Mouse (Mus musculus): ENCODE data around the gene Vps25. TPM values are rescaled to one million over a fixed set of nuclear protein-coding genes. Genes with fewer than 3 reads are reported as not detected.

Gene Vps25
- polyA plus RNA-seq, 1 experiment = 141 TPM

DNA sequence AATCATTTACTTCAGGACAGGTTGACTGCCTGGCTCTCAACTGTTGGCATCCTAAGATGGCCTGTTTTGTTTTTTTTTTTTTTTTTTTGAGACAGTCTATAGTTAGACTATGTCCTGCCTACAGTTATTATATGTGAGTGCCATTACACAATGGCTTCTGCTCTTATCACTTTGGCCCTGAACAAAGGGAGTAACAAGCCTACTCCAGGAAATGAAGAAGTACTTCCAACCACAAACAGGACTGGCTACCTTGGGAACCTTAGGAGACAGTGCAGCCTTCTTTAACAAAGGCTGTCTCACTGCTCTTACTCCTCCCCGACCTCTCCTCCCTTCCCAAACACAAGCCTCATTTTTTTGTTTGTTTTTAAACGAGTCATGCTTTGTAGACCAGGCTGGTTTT is 32.7 kb upstream of the Vps25 start:
- Histone ChIP-seq H3ac (ENCODE audit: control insufficient read depth, insufficient read length) (no peak overlapping the region), H3K4me2 (ENCODE audit: low read depth) (peak overlapping the region; percentile 46), H3K79me2 (ENCODE audit: control insufficient read depth, insufficient read depth) (peaks cover 12% of the 10 kb centered on the region), H3K27me3 (ENCODE audit: control insufficient read depth, insufficient read depth, insufficient read length) (no peaks in the 10 kb centered on the region), H3K36me3 (ENCODE audit: control insufficient read depth, insufficient read depth) (no peaks in the 10 kb centered on the region), H3K4me3 (no peak overlapping the region)
- no peak for TF ChIP-seq MYOD1 (IDR thresholded peaks at IDR 0.05; ENCODE audit: control insufficient read depth in 1 of 3, insufficient read length in 2 of 3, low read depth in 2 of 3)
- no peak for TF ChIP-seq POLR2A (IDR thresholded peaks at IDR 0.05; ENCODE audit: insufficient read length, low read depth)
- TF ChIP-seq CEBPB (IDR thresholded peaks at IDR 0.05; ENCODE audit: insufficient read depth, poor library complexity, severe bottlenecking) = no peak
- TF ChIP-seq E2F4 (IDR thresholded peaks at IDR 0.05; ENCODE audit: insufficient read depth) = no peak
- TF ChIP-seq MAX (IDR thresholded peaks at IDR 0.05; ENCODE audit: low read depth) = no peak
- no peak for TF ChIP-seq SRF (IDR thresholded peaks at IDR 0.05; ENCODE audit: control insufficient read depth, insufficient read length, low read depth)
- TF ChIP-seq TCF12 (IDR thresholded peaks at IDR 0.05; ENCODE audit: insufficient read depth, poor library complexity, severe bottlenecking) = no peak
- no peak for TF ChIP-seq TCF3 (IDR thresholded peaks at IDR 0.05; ENCODE audit: insufficient read length, low read depth)
- TF ChIP-seq REST (IDR thresholded peaks at IDR 0.05; ENCODE audit: insufficient read depth, insufficient read length) = no peak
- no peak for TF ChIP-seq USF1 (IDR thresholded peaks at IDR 0.05; ENCODE audit: low read depth)
- no peak for TF ChIP-seq POLR2AphosphoS2 (IDR thresholded peaks at IDR 0.05; ENCODE audit: insufficient read length, low read depth)
- no peak for TF ChIP-seq MYOG (IDR thresholded peaks at IDR 0.05; ENCODE audit: control insufficient read depth in 1 of 3, insufficient read depth in 1 of 3, insufficient read length in 2 of 3, low read depth in 2 of 3)

DNA sequence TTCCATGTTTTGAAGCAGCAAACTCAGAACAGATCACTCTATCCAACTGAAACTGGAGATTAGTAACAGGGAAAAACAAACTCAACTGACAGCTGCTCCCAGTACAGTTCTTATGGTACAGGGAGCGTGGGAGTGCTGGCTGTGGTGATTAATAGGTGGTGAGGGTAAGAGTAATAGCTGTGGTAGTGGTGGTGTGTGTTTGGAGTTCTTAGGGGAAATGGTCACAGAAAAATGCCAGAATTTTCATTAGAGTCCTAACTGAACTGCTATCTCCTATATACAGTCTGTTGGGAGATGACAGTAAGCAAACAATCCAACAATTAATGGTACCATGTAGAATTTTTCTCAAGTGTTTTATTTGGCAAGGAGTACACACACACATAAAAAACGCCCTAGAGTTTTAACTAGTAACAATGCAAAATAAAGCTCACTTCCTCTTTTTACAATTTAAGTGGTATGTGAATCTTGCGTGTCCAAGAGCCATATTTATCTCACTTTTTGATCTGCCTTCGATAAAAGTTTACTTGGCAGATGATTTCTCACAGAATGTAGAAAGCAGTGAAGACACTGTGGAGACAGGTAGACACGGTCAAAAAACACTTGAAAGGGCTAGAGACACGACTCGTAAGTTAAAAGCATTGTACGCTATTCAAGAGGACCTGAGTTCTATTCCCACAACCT is 32.1 kb upstream of the Vps25 start:
- Histone ChIP-seq H3K79me2 (ENCODE audit: control insufficient read depth, insufficient read depth) (peaks cover 12% of the 10 kb centered on the region), H3K27me3 (ENCODE audit: control insufficient read depth, insufficient read depth, insufficient read length) (no peaks in the 10 kb centered on the region), H3K36me3 (ENCODE audit: control insufficient read depth, insufficient read depth) (no peaks in the 10 kb centered on the region), H3ac (ENCODE audit: control insufficient read depth, insufficient read length) (no peak overlapping the region), H3K4me3 (no peak overlapping the region), H3K4me2 (ENCODE audit: low read depth) (peak overlapping the region; percentile 46)
- no peak for TF ChIP-seq E2F4 (IDR thresholded peaks at IDR 0.05; ENCODE audit: insufficient read depth)
- peak in 2 of 3 experiments; percentile 76 for TF ChIP-seq MYOD1 (IDR thresholded peaks at IDR 0.05; ENCODE audit: control insufficient read depth in 1 of 3, insufficient read length in 2 of 3, low read depth in 2 of 3)
- peak in 1 of 3 experiments; percentile 11 for TF ChIP-seq MYOG (IDR thresholded peaks at IDR 0.05; ENCODE audit: control insufficient read depth in 1 of 3, insufficient read depth in 1 of 3, insufficient read length in 2 of 3, low read depth in 2 of 3)

DNA sequence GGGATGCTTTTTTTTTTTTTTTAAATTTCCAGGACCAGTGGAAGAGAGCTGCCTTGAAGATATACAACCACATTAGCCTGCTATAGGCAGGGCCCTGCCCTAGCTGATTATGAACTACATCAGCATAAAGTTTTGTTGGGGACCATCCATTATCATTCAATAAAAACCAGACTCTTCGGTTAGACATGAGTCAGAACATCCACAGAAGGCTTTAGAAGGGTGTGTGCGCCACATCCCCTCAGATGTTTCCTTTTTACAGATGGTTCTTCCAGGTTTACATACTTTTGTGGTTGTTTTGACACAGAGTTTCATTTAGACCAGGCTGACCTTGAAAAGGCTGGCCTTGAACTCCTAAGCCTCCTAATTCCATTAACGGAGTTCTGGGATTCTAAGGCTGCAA is 29.2 kb upstream of the Vps25 start:
- Histone ChIP-seq H3ac (ENCODE audit: control insufficient read depth, insufficient read length) (no peak overlapping the region), H3K4me3 (no peak overlapping the region), H3K36me3 (ENCODE audit: control insufficient read depth, insufficient read depth) (no peaks in the 10 kb centered on the region), H3K4me2 (ENCODE audit: low read depth) (peak overlapping the region; percentile 64), H3K27me3 (ENCODE audit: control insufficient read depth, insufficient read depth, insufficient read length) (no peaks in the 10 kb centered on the region), H3K79me2 (ENCODE audit: control insufficient read depth, insufficient read depth) (peaks cover 12% of the 10 kb centered on the region)
- TF ChIP-seq USF1 (IDR thresholded peaks at IDR 0.05; ENCODE audit: low read depth) (no peak), REST (IDR thresholded peaks at IDR 0.05; ENCODE audit: insufficient read depth, insufficient read length) (no peak), CEBPB (IDR thresholded peaks at IDR 0.05; ENCODE audit: insufficient read depth, poor library complexity, severe bottlenecking) (no peak), POLR2AphosphoS2 (IDR thresholded peaks at IDR 0.05; ENCODE audit: insufficient read length, low read depth) (no peak), TCF12 (IDR thresholded peaks at IDR 0.05; ENCODE audit: insufficient read depth, poor library complexity, severe bottlenecking) (no peak), MAX (IDR thresholded peaks at IDR 0.05; ENCODE audit: low read depth) (no peak), MYOD1 (IDR thresholded peaks at IDR 0.05; ENCODE audit: control insufficient read depth in 1 of 3, insufficient read length in 2 of 3, low read depth in 2 of 3) (no peak), POLR2A (IDR thresholded peaks at IDR 0.05; ENCODE audit: insufficient read length, low read depth) (no peak), E2F4 (IDR thresholded peaks at IDR 0.05; ENCODE audit: insufficient read depth) (no peak), SRF (IDR thresholded peaks at IDR 0.05; ENCODE audit: control insufficient read depth, insufficient read length, low read depth) (no peak), TCF3 (IDR thresholded peaks at IDR 0.05; ENCODE audit: insufficient read length, low read depth) (no peak), MYOG (IDR thresholded peaks at IDR 0.05; ENCODE audit: control insufficient read depth in 1 of 3, insufficient read depth in 1 of 3, insufficient read length in 2 of 3, low read depth in 2 of 3) (no peak)

DNA sequence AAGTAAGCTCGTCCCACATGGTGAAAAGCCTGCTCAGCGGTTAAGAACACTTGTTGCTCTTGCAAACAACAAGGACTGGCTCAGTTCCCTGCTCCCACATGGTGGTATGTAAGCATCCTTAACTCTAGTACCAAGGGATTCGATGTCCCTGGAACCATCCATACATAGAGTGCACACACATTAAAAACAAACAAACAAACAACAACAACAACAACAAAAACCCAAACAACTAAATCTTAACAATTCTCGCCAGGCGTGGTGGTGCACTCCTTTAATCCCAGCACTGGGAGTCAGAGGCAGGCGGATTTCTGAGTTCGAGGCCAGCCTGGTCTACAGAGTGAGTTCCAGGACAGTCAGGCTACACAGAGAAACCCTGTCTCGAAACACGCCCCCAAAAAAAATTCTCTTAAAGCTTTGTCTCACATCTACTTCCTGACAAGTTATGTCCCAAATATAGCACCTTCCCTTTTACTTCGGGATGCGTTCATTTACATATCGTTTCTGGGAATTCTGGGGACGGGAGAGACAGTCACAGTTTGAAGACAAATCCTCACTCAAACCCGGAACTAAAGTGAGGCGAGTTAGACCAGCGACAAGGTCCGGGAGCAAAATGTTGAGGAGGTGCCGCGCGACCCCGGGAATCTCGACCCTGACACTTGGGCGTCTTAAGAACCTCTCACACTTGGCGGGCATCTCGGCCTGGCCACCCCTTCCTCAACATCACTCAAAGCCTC is 28.0 kb upstream of the Vps25 start:
- Histone ChIP-seq H3K4me2 (ENCODE audit: low read depth) (peak overlapping the region; percentile 64), H3K79me2 (ENCODE audit: control insufficient read depth, insufficient read depth) (peaks cover 12% of the 10 kb centered on the region), H3K36me3 (ENCODE audit: control insufficient read depth, insufficient read depth) (no peaks in the 10 kb centered on the region), H3K27me3 (ENCODE audit: control insufficient read depth, insufficient read depth, insufficient read length) (no peaks in the 10 kb centered on the region), H3ac (ENCODE audit: control insufficient read depth, insufficient read length) (peak overlapping the region; percentile 45), H3K4me3 (peak overlapping the region; percentile 44)
- no peak for TF ChIP-seq MYOG (IDR thresholded peaks at IDR 0.05; ENCODE audit: control insufficient read depth in 1 of 3, insufficient read depth in 1 of 3, insufficient read length in 2 of 3, low read depth in 2 of 3)
- TF ChIP-seq REST (IDR thresholded peaks at IDR 0.05; ENCODE audit: insufficient read depth, insufficient read length) = no peak
- no peak for TF ChIP-seq TCF3 (IDR thresholded peaks at IDR 0.05; ENCODE audit: insufficient read length, low read depth)
- no peak for TF ChIP-seq E2F4 (IDR thresholded peaks at IDR 0.05; ENCODE audit: insufficient read depth)
- no peak for TF ChIP-seq USF1 (IDR thresholded peaks at IDR 0.05; ENCODE audit: low read depth)
- no peak for TF ChIP-seq TCF12 (IDR thresholded peaks at IDR 0.05; ENCODE audit: insufficient read depth, poor library complexity, severe bottlenecking)
- no peak for TF ChIP-seq MAX (IDR thresholded peaks at IDR 0.05; ENCODE audit: low read depth)
- no peak for TF ChIP-seq POLR2AphosphoS2 (IDR thresholded peaks at IDR 0.05; ENCODE audit: insufficient read length, low read depth)
- no peak for TF ChIP-seq POLR2A (IDR thresholded peaks at IDR 0.05; ENCODE audit: insufficient read length, low read depth)
- no peak for TF ChIP-seq SRF (IDR thresholded peaks at IDR 0.05; ENCODE audit: control insufficient read depth, insufficient read length, low read depth)
- TF ChIP-seq MYOD1 (IDR thresholded peaks at IDR 0.05; ENCODE audit: control insufficient read depth in 1 of 3, insufficient read length in 2 of 3, low read depth in 2 of 3) = no peak
- TF ChIP-seq CEBPB (IDR thresholded peaks at IDR 0.05; ENCODE audit: insufficient read depth, poor library complexity, severe bottlenecking) = no peak

Data from myocyte (in vitro differentiated cells).